Mouse (Mus musculus) CD4-positive, CD25-positive, alpha-beta regulatory T cell, adult 2 months (primary cell): ENCODE measurements around the gene Ccdc127.

ENCODE experiments used
- DNase-seq: peaks from one replicate; pipeline ENCODE4 v3.0.0-alpha.2; 2012; ENCODE audit warnings: low read depth, low spot score

Ccdc127 gene

GRCm38 (mm10) chr13:74389730-74390129 lies 39.6 kb downstream of the Ccdc127 start:
- DNase-seq = no peak

DNA sequence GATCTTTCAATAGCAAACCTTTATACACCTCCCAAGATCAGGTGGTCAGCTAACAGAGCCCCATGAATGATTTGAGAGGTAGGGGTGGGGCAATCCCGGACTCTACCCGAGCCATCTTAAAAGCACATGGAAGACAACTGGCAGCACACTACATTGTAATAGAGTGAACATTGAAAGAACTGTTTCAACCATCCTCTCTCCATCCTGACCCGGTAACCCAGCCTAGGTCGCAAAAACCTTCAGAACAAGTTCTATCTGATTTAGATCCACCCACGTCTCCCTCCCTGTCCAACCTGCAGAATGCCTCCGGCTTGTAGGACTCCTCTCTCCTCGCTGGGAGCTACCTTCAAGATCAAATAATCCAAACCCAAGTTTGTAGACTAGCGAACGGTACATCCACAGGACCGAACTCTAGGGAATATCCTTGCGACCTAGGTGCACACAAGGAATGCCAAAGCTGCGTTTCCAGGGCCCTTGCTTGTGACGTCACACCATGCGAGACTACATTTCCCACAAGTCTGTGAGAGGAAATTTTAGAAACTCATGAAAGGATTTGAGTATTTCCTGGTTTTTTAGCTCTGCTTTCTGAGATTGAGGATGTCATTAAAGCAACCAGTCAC lies 40.4 kb downstream of the Ccdc127 start, which contains the start of gene Zfp72:
TSS of gene Zfp72 (minus strand) at position 466 of the 620 bp plus-strand sequence.
- peak; percentile 78 for DNase-seq

- DNase-seq = no peak
Measured at GRCm38 (mm10) chr13:74391156-74391555, 41.0 kb downstream of the Ccdc127 start.

DNA sequence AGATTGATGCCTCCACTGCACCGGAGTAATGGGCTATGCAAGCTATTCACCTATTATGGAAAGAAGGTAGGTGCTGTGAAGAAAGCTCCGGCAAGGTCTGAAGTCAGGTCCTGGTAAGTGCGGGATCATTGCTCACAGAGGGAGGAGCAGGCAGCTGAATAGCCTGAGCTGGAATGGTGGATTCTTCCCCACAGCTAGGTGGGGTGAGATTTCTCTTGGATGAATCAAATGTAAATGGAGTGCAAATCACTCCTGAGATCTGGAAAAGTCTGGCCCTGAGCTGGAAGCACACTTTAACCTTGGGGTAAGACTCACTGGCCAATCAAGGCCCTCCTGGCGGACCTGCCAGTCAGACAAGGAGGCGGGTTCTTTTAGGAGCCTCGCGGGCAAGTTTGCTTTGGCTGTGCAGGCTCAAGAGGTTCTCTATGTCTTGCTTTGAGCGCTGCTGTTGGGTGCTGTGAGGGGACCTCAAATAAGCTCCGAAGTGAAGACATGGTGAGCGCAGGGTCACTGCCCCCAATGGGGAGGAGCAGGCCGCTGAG lies 49.3 kb downstream of the Ccdc127 start, which contains the start of gene Ftl1-ps1:
TSS of gene Ftl1-ps1 (plus strand) at position 397 of the 542 bp plus-strand sequence.
- DNase-seq = no peak
